Mouse (Mus musculus): ENCODE results near the gene Styk1.

DNA sequence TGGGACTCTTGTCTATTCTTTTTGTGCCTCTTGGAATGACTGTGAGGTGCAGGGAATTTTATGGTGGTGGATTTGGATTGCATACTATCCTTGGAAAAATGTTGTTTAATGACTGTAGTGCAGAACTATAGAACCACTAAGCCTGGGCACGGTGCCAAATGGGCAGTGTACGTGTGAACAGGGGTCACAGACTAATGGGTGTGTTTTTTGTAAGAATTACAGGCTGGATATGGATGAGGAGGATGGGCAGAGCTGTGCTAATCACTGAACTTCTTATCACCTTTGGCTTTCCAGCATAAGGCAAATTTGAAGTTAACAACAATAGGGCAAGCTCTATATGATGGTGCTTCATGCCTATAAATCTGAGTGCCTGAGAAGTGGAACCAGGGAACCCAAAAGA is 49.6 kb upstream of the Styk1 start:
- no peak for TF ChIP-seq GATA1 (IDR thresholded peaks at IDR 0.05; ENCODE audit: borderline replicate concordance, low read length)
- no peak for TF ChIP-seq FLI1 (IDR thresholded peaks at IDR 0.05; ENCODE audit: low read length)
